Mouse (Mus musculus) erythroblast, embryonic 14.5 days (primary cell): ENCODE results near the gene Dnajc5.

Experiments
- GATA1 ChIP-seq: IDR thresholded peaks from 2 replicates; pipeline ENCODE4 v1.6.1; 2012; ENCODE audit warnings: low read length, inconsistent platforms, mixed read lengths
- TAL1 ChIP-seq: IDR thresholded peaks from 3 replicates; pipeline ENCODE4 v1.6.1; 2012; ENCODE audit warnings: low read length, inconsistent platforms, mixed read lengths

DNA sequence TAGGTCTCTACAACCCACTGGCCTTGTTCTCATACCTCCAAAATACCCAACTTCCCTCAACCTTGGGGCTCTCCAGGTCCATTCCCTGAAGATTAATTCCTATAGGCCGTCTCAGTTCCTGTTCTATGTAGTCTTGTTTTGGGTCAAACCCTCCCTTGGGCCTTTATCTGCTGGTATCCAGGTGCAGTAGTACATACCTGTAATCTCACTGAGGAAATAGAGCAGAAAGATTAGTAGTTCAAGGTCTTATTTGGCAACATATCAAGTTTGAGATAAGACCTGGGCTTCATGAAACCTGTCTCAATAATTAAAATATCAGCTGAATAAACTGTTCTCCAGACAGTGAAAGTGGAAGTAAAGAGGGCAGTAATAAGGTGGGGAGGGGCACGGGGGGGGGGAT is 37.2 kb upstream of the Dnajc5 start:
- TF ChIP-seq GATA1: no peak
- no peak for TF ChIP-seq TAL1
